Mouse (Mus musculus): ENCODE results near the gene Gucy2f.

GRCm38 (mm10) chrX:142096904-142097303, 99.8 kb downstream of the Gucy2f start:
- TF ChIP-seq CTCF (IDR thresholded peaks at IDR 0.05; ENCODE audit: low read depth) (no peak), EP300 (IDR thresholded peaks at IDR 0.05; ENCODE audit: low read depth) (no peak)
